Mouse (Mus musculus) neural tube, embryonic 15.5 days (tissue): ENCODE measurements at regions not wholly inside any gene's neighbourhood (a gene's known extent, or its start where the extent isn't known, plus 50 kb on each side); places are given as distances from the start of the nearest gene placed in this dataset.

Experiments
- ATAC-seq: fragments of 200-750 bp; cut with Nextera tagmentation; 2 replicates; pipeline ENCODE4 v1.8.0; 2017; ENCODE audit warnings: mild to moderate bottlenecking, moderate TSS enrichment, moderate library complexity; ENCODE audit not compliant: low FRiP score
- H3K27ac ChIP-seq: fragments of 300-500 bp; sonication (generic); replicated peaks from 2 replicates; pipeline ENCODE4 v1.5.1; 2015; ENCODE audit warnings: mild to moderate bottlenecking, inconsistent platforms
- H3K27me3 ChIP-seq: fragments of 300-500 bp; sonication (generic); replicated peaks from 2 replicates; pipeline ENCODE4 v1.6.1; 2015; ENCODE audit warnings: inconsistent platforms
- H3K36me3 ChIP-seq: fragments of 300-500 bp; sonication (generic); 2 replicates; pipeline ENCODE4 v1.6.1; 2015; ENCODE audit warnings: inconsistent platforms
- H3K4me1 ChIP-seq: fragments of 300-500 bp; sonication (generic); 2 replicates; pipeline ENCODE4 v1.6.1; 2015; ENCODE audit warnings: inconsistent platforms
- H3K4me2 ChIP-seq: fragments of 300-500 bp; sonication (generic); 2 replicates; pipeline ENCODE4 v1.6.1; 2015; ENCODE audit warnings: inconsistent platforms, mild to moderate bottlenecking, moderate library complexity
- H3K4me3 ChIP-seq: fragments of 300-500 bp; sonication (generic); replicated peaks from 2 replicates; pipeline ENCODE4 v1.5.1; 2015; ENCODE audit warnings: mild to moderate bottlenecking, inconsistent platforms
- H3K9ac ChIP-seq: fragments of 300-500 bp; sonication (generic); replicated peaks from 2 replicates; pipeline ENCODE4 v1.6.1; 2015; ENCODE audit warnings: mild to moderate bottlenecking, inconsistent platforms
- H3K9me3 ChIP-seq: fragments of 300-500 bp; sonication (generic); replicated peaks from 2 replicates; pipeline ENCODE4 v1.6.1; 2016; ENCODE audit warnings: inconsistent platforms
- WGBS: fragments of 180-500 bp; shearing (Covaris S2); methylation state at CpG from one replicate; pipeline ENCODE4 v1.1.7; 2015; ENCODE audit warnings: mixed read lengths; 5-methylcytosine and 5-hydroxymethylcytosine counted together

- H3K36me3 ChIP-seq = no peaks in the 10 kb centered on the region
- H3K27ac ChIP-seq = no peak overlapping the region
- H3K9ac ChIP-seq = no peak overlapping the region
- H3K4me2 ChIP-seq = no peak overlapping the region
- H3K4me1 ChIP-seq = no peaks in the 10 kb centered on the region
- H3K4me3 ChIP-seq = no peak overlapping the region
- H3K27me3 ChIP-seq = no peaks in the 10 kb centered on the region
- WGBS = 97% methylated on average over 3 of the region's 3 CpGs
- H3K9me3 ChIP-seq = no peaks in the 10 kb centered on the region
- ATAC-seq = no peak
Measured at GRCm38 (mm10) chr9:85095234-85095633, 217.3 kb upstream of the Gm11114 start.

GRCm38 (mm10) chr9:85096520-85096919, 216.1 kb upstream of the Gm11114 start:
- Histone ChIP-seq H3K9me3 (no peaks in the 10 kb centered on the region), H3K36me3 (no peaks in the 10 kb centered on the region), H3K27me3 (no peaks in the 10 kb centered on the region), H3K9ac (no peak overlapping the region), H3K4me3 (no peak overlapping the region), H3K27ac (no peak overlapping the region), H3K4me2 (no peak overlapping the region), H3K4me1 (no peaks in the 10 kb centered on the region)
- no peak for ATAC-seq
- 84% methylated on average over 4 of the region's 4 CpGs for WGBS

- H3K27me3 ChIP-seq = no peaks in the 10 kb centered on the region
- H3K9me3 ChIP-seq = no peaks in the 10 kb centered on the region
- WGBS = 92% methylated on average over 3 of the region's 3 CpGs
- ATAC-seq = no peak
- H3K4me2 ChIP-seq = no peak overlapping the region
- H3K4me3 ChIP-seq = no peak overlapping the region
- H3K9ac ChIP-seq = no peak overlapping the region
- H3K4me1 ChIP-seq = no peaks in the 10 kb centered on the region
- H3K36me3 ChIP-seq = no peaks in the 10 kb centered on the region
- H3K27ac ChIP-seq = no peak overlapping the region
Measured at GRCm38 (mm10) chr9:85112928-85113327, 199.6 kb upstream of the Gm11114 start.

GRCm38 (mm10) chr9:85114234-85114633, 198.3 kb upstream of the Gm11114 start:
- H3K36me3 ChIP-seq = no peaks in the 10 kb centered on the region
- no peak overlapping the region for H3K4me2 ChIP-seq
- no peak overlapping the region for H3K27ac ChIP-seq
- no peaks in the 10 kb centered on the region for H3K4me1 ChIP-seq
- WGBS = 71% methylated on average over 2 of the region's 2 CpGs
- no peaks in the 10 kb centered on the region for H3K9me3 ChIP-seq
- no peak overlapping the region for H3K9ac ChIP-seq
- H3K4me3 ChIP-seq = no peak overlapping the region
- no peak for ATAC-seq
- H3K27me3 ChIP-seq = no peaks in the 10 kb centered on the region

GRCm38 (mm10) chr9:85120061-85120460, 192.5 kb upstream of the Gm11114 start:
- H3K4me1 ChIP-seq = no peaks in the 10 kb centered on the region
- WGBS = 89% methylated on average over 1 of the region's 1 CpGs
- no peaks in the 10 kb centered on the region for H3K9me3 ChIP-seq
- H3K4me2 ChIP-seq = no peak overlapping the region
- no peak for ATAC-seq
- no peaks in the 10 kb centered on the region for H3K36me3 ChIP-seq
- H3K27ac ChIP-seq = no peak overlapping the region
- no peak overlapping the region for H3K4me3 ChIP-seq
- no peak overlapping the region for H3K9ac ChIP-seq
- H3K27me3 ChIP-seq = no peaks in the 10 kb centered on the region

- no peaks in the 10 kb centered on the region for H3K4me1 ChIP-seq
- ATAC-seq = no peak
- no peaks in the 10 kb centered on the region for H3K27me3 ChIP-seq
- H3K4me3 ChIP-seq = no peak overlapping the region
- H3K9ac ChIP-seq = no peak overlapping the region
- H3K4me2 ChIP-seq = no peak overlapping the region
- no peaks in the 10 kb centered on the region for H3K9me3 ChIP-seq
- H3K27ac ChIP-seq = no peak overlapping the region
- no peaks in the 10 kb centered on the region for H3K36me3 ChIP-seq
Measured at GRCm38 (mm10) chr9:85121059-85121458, 191.5 kb upstream of the Gm11114 start.

- Histone ChIP-seq H3K4me3 (no peak overlapping the region), H3K27ac (no peak overlapping the region), H3K4me2 (no peak overlapping the region), H3K9me3 (no peaks in the 10 kb centered on the region), H3K36me3 (no peaks in the 10 kb centered on the region), H3K9ac (no peak overlapping the region), H3K27me3 (no peaks in the 10 kb centered on the region), H3K4me1 (no peaks in the 10 kb centered on the region)
- no peak for ATAC-seq
- WGBS = 87% methylated on average over 3 of the region's 3 CpGs
Measured at GRCm38 (mm10) chr9:85123706-85124105, 188.9 kb upstream of the Gm11114 start.

- no peak for ATAC-seq
- Histone ChIP-seq H3K9me3 (no peaks in the 10 kb centered on the region), H3K36me3 (no peaks in the 10 kb centered on the region)
Measured at GRCm38 (mm10) chr9:85125775-85126174, 186.8 kb upstream of the Gm11114 start.

GRCm38 (mm10) chr9:85126541-85126940, 186.0 kb upstream of the Gm11114 start:
- H3K4me3 ChIP-seq = no peak overlapping the region
- H3K27ac ChIP-seq = no peak overlapping the region
- no peak overlapping the region for H3K4me2 ChIP-seq
- no peak for ATAC-seq
- WGBS = 87% methylated on average over 6 of the region's 6 CpGs
- no peaks in the 10 kb centered on the region for H3K27me3 ChIP-seq
- H3K9me3 ChIP-seq = no peaks in the 10 kb centered on the region
- H3K36me3 ChIP-seq = no peaks in the 10 kb centered on the region
- no peaks in the 10 kb centered on the region for H3K4me1 ChIP-seq
- no peak overlapping the region for H3K9ac ChIP-seq

More at GRCm38 (mm10) chr9:85125775-85126174, 186.8 kb upstream of the Gm11114 start:
- Histone ChIP-seq H3K4me3 (no peak overlapping the region), H3K27ac (no peak overlapping the region), H3K4me2 (no peak overlapping the region), H3K9ac (no peak overlapping the region), H3K4me1 (no peaks in the 10 kb centered on the region), H3K27me3 (no peaks in the 10 kb centered on the region)
- WGBS = 71% methylated on average over 4 of the region's 4 CpGs

- no peaks in the 10 kb centered on the region for H3K27me3 ChIP-seq
- WGBS = 75% methylated on average over 4 of the region's 4 CpGs
Measured at GRCm38 (mm10) chr9:85127107-85127506, 185.5 kb upstream of the Gm11114 start.

GRCm38 (mm10) chr9:85134900-85135299, 177.7 kb upstream of the Gm11114 start:
- ATAC-seq = no peak
- no peak overlapping the region for H3K9ac ChIP-seq
- 91% methylated on average over 1 of the region's 1 CpGs for WGBS
- no peak overlapping the region for H3K4me3 ChIP-seq
- H3K9me3 ChIP-seq = no peaks in the 10 kb centered on the region
- H3K27me3 ChIP-seq = no peaks in the 10 kb centered on the region
- no peaks in the 10 kb centered on the region for H3K36me3 ChIP-seq
- no peak overlapping the region for H3K27ac ChIP-seq
- H3K4me1 ChIP-seq = no peaks in the 10 kb centered on the region
- H3K4me2 ChIP-seq = no peak overlapping the region

More at GRCm38 (mm10) chr9:85127107-85127506, 185.5 kb upstream of the Gm11114 start:
- no peaks in the 10 kb centered on the region for H3K4me1 ChIP-seq
- H3K9me3 ChIP-seq = no peaks in the 10 kb centered on the region
- no peaks in the 10 kb centered on the region for H3K36me3 ChIP-seq
- ATAC-seq = no peak
- H3K4me3 ChIP-seq = no peak overlapping the region
- no peak overlapping the region for H3K9ac ChIP-seq
- H3K4me2 ChIP-seq = no peak overlapping the region
- no peak overlapping the region for H3K27ac ChIP-seq

GRCm38 (mm10) chr9:85136715-85137582, 175.6 kb upstream of the Gm11114 start:
- no peaks in the 10 kb centered on the region for H3K36me3 ChIP-seq
- no peak for ATAC-seq
- H3K27ac ChIP-seq = no peak overlapping the region
- H3K4me2 ChIP-seq = no peak overlapping the region
- WGBS = 82% methylated on average over 6 of the region's 6 CpGs
- no peaks in the 10 kb centered on the region for H3K27me3 ChIP-seq
- H3K9me3 ChIP-seq = no peaks in the 10 kb centered on the region
- H3K4me3 ChIP-seq = no peak overlapping the region
- H3K4me1 ChIP-seq = no peaks in the 10 kb centered on the region
- no peak overlapping the region for H3K9ac ChIP-seq
